Comparison of ENCODE assay signal across 21 mouse cellular contexts in the genomic region with DNA sequence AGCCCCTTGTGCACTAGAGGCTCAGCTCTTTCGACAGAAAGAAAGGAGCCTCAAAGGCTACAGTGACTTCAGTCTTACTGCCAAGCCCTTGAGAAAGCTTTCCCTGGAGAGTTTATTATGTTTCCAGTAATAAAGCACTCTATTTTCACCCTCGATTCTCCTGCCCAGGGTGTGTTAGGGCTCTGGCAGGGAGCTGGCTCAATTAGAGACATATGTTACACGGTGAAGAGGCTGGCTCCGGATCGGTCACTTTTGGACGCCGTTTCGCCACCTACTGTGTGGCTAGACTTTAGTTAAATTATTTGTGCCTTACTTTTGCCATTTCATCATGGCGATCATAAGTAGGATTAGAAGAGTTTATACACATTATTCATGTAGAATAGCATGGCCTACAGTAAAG.
A peak's percentile ranks its signal among the peaks of the same experiment; 100 is the strongest.
DNase-seq lines count a peak whose midpoint lies in the region; ATAC-seq lines count a peak whose summit lies in the region.
"Had no signal": no experiment of that assay in that cellular context is flagged by ENCODE, and none has a peak within 500 bp of the region (broad histone marks: within the 10 kb centered on the region; RNA-seq: fewer than 3 reads in every experiment).

No protein-coding gene starts in this region.

- H3K4me3 ChIP-seq in limb, embryonic 11.5 days (ENCODE audit: low read depth, low read length): no peak overlapping the region
- H3K4me3 ChIP-seq: heart, adult 2 months; hindbrain, embryonic 10.5 days; layer of hippocampus, adult 2 months; left cerebral cortex, adult 2 months; liver, embryonic 13.5 days; lung, embryonic 15.5 days had no signal

- 11% methylated on average over 9 of the region's 9 CpGs for WGBS in limb, embryonic 11.5 days

- ATAC-seq in cerebellum, adult (ENCODE audit: insufficient number of reproducible peaks, low FRiP score, low TSS enrichment): peak; percentile 83
- no peak for ATAC-seq in limb, embryonic 11.5 days (ENCODE audit: insufficient number of reproducible peaks, low FRiP score, low TSS enrichment, low read depth)
- no peak for ATAC-seq in megakaryocyte, adult 5-6 weeks (ENCODE audit: poor library complexity, severe bottlenecking)
- ATAC-seq: inflammation-experienced regulatory T-cells, adult 6 months; midbrain, embryonic 16.5 days had no signal

- H3K9ac ChIP-seq in limb, embryonic 11.5 days (ENCODE audit: low read length): no peak overlapping the region
- H3K9ac ChIP-seq: liver, embryonic 13.5 days; lung, embryonic 15.5 days had no signal

- no peaks in the 10 kb centered on the region for H3K36me3 ChIP-seq in limb, embryonic 11.5 days (ENCODE audit: control insufficient read depth, insufficient read depth, low read length)
- H3K36me3 ChIP-seq: hindbrain, embryonic 10.5 days; liver, embryonic 13.5 days; lung, embryonic 15.5 days had no signal

- peak; percentile 41 for DNase-seq in embryo, embryonic 11 days
- DNase-seq in embryo, embryonic 10 days (ENCODE audit: low spot score): no peak
- peak; percentile 83 to 87 for DNase-seq in cerebellum, postnatal 10 days
- peak; percentile 58 for DNase-seq in limb, embryonic 11.5 days (ENCODE audit: low spot score)
- no peak for DNase-seq in gastrocnemius, postnatal 10 days
- no peak for DNase-seq in kidney, postnatal 14 days
- DNase-seq: adrenal gland, postnatal 36 days; gastrocnemius, postnatal 14 days; heart, adult 2 months; liver, embryonic 13.5 days; spleen, adult 18-20 months had no signal

- H3K27ac ChIP-seq in limb, embryonic 11.5 days (replicated peaks; ENCODE audit: low read depth, low read length): peak overlapping the region; percentile 52
- H3K27ac ChIP-seq: heart, adult 2 months; hindbrain, embryonic 10.5 days; layer of hippocampus, adult 2 months; left cerebral cortex, adult 2 months; liver, embryonic 13.5 days; lung, embryonic 15.5 days; macrophage had no signal

- no peaks in the 10 kb centered on the region for H3K9me3 ChIP-seq in limb, embryonic 11.5 days (ENCODE audit: control insufficient read depth, low read length)
- H3K9me3 ChIP-seq: hindbrain, embryonic 10.5 days; liver, embryonic 13.5 days; lung, embryonic 15.5 days had no signal

- H3K27me3 ChIP-seq in limb, embryonic 11.5 days (ENCODE audit: control insufficient read depth, insufficient read depth, low read length): no peaks in the 10 kb centered on the region
- H3K27me3 ChIP-seq: CH12.LX; liver, embryonic 13.5 days; lung, embryonic 15.5 days had no signal

- no peak overlapping the region for H3K4me2 ChIP-seq in limb, embryonic 11.5 days (ENCODE audit: low read depth, severe bottlenecking)
- H3K4me2 ChIP-seq: liver, embryonic 13.5 days; lung, embryonic 15.5 days had no signal

- peaks cover 34% of the 10 kb centered on the region for H3K4me1 ChIP-seq in limb, embryonic 11.5 days (ENCODE audit: control insufficient read depth, insufficient read depth, low read length)

Comparison
In these comparisons a context has a peak if more than half of its experiments do, and no peak if none do; other contexts are left out.
1. DNase-seq: peak in embryo, embryonic 11 days (single experiment), cerebellum, postnatal 10 days (2 of 2) and limb, embryonic 11.5 days (single experiment); none in embryo, embryonic 10 days (single experiment), gastrocnemius, postnatal 10 days (single experiment) and kidney, postnatal 14 days (single experiment).